Mouse (Mus musculus) lung, embryonic 14.5 days (tissue): ENCODE results near the gene Lrp3. TPM values are rescaled to one million over a fixed set of nuclear protein-coding genes. Genes with fewer than 3 reads are reported as not detected.

Source experiments
- ATAC-seq: fragments of 200-750 bp; cut with Nextera tagmentation; 2 replicates; pipeline ENCODE4 v1.8.0; 2017; ENCODE audit warnings: mild to moderate bottlenecking, moderate TSS enrichment, moderate library complexity; ENCODE audit not compliant: insufficient read depth
- DNase-seq: peaks from one replicate; pipeline ENCODE4 v3.0.0-alpha.2; 2015
- H3K27ac ChIP-seq: fragments of 300-500 bp; sonication (generic); 2 replicates; pipeline ENCODE4 v1.5.1; 2014; ENCODE audit warnings: low read depth, mild to moderate bottlenecking, moderate library complexity
- H3K27me3 ChIP-seq: fragments of 300-500 bp; sonication (generic); 2 replicates; pipeline ENCODE4 v1.6.1; 2014; ENCODE audit warnings: low read length, control low read depth; ENCODE audit not compliant: insufficient read depth
- H3K36me3 ChIP-seq: fragments of 300-500 bp; sonication (generic); 2 replicates; pipeline ENCODE4 v1.6.1; 2014; ENCODE audit warnings: control low read depth; ENCODE audit not compliant: insufficient read depth
- H3K4me1 ChIP-seq: fragments of 300-500 bp; sonication (generic); 2 replicates; pipeline ENCODE4 v1.6.1; 2014; ENCODE audit warnings: antibody characterized with exemption, control low read depth; ENCODE audit not compliant: insufficient read depth
- H3K4me2 ChIP-seq: fragments of 300-500 bp; sonication (generic); 2 replicates; pipeline ENCODE4 v1.6.1; 2014; ENCODE audit warnings: mild to moderate bottlenecking
- H3K4me3 ChIP-seq: fragments of 300-500 bp; sonication (generic); 2 replicates; pipeline ENCODE4 v1.5.1; 2014; ENCODE audit warnings: low read depth, low read length
- H3K9ac ChIP-seq: fragments of 300-500 bp; sonication (generic); 2 replicates; pipeline ENCODE4 v1.6.1; 2014
- H3K9me3 ChIP-seq: fragments of 300-500 bp; sonication (generic); 2 replicates; pipeline ENCODE4 v1.6.1; 2016; ENCODE audit warnings: low read depth, low read length, control low read depth
- CTCF ChIP-seq: IDR thresholded peaks from 2 replicates; pipeline ENCODE4 v1.5.1; 2016; ENCODE audit warnings: antibody characterized with exemption, low read depth
- WGBS: fragments of 180-500 bp; shearing (Covaris S2); extraction: QIAGEN DNeasy Blood & Tissue Kit; methylation state at CpG from one replicate; pipeline ENCODE4 v1.1.7; 2014; 5-methylcytosine and 5-hydroxymethylcytosine counted together
- polyA plus RNA-seq: library from polyadenylated mRNA; unstranded; fragments of >200 nt; fragmentation: Nextera tagmentation; extraction: Ambion mirVana; gene quantifications from 2 replicates; pipeline ENCODE4 v1.2.1, GENCODE M21; 2014

The Lrp3 gene
- polyA plus RNA-seq, 1 experiment from 2014 or later, result 11.2 TPM

- Histone ChIP-seq H3K9ac (no peak overlapping the region), H3K4me3 (no peak overlapping the region), H3K27ac (no peak overlapping the region), H3K36me3 (no peaks in the 10 kb centered on the region), H3K27me3 (peaks cover 34% of the 10 kb centered on the region), H3K4me2 (no peak overlapping the region), H3K9me3 (no peaks in the 10 kb centered on the region), H3K4me1 (peaks cover 3% of the 10 kb centered on the region; the same call in 1 of the 2 replicates)
- DNase-seq (no peak), ATAC-seq (no peak)
- 49% methylated on average over 5 of the region's 5 CpGs for WGBS
- TF ChIP-seq CTCF, result no peak
Measured at GRCm38 (mm10) chr7:35189699-35190098, 25.6 kb downstream of the Lrp3 start.

GRCm38 (mm10) chr7:35185889-35186569, 29.3 kb downstream of the Lrp3 start, which contains the start of gene Slc7a10:
Gene Slc7a10 (plus strand): TSS chr7:35186385.
- peak within 1 kb of the TSS; percentile 37 for H3K4me3 ChIP-seq
- peak within 1 kb of the TSS; percentile 29; the same call in 1 of the 2 replicates for H3K9ac ChIP-seq
- WGBS, result 1% methylated on average over 43 of the region's 43 CpGs
- H3K27ac ChIP-seq, result no peak within 1 kb of the TSS
- ATAC-seq, result peak; percentile 52; the same call in 1 of the 2 replicates
- H3K27me3 ChIP-seq, result peaks cover 36% of the 10 kb centered on the region
- H3K9me3 ChIP-seq, result peaks cover 6% of the 10 kb centered on the region
- peak within 1 kb of the TSS; percentile 69 for H3K4me2 ChIP-seq
- DNase-seq, result peak; percentile 38
- H3K4me1 ChIP-seq, result peaks cover 3% of the 10 kb centered on the region; the same call in 1 of the 2 replicates
- H3K36me3 ChIP-seq, result no peaks in the 10 kb centered on the region
- peak; percentile 11; the same call in 1 of the 2 replicates for TF ChIP-seq CTCF

DNA sequence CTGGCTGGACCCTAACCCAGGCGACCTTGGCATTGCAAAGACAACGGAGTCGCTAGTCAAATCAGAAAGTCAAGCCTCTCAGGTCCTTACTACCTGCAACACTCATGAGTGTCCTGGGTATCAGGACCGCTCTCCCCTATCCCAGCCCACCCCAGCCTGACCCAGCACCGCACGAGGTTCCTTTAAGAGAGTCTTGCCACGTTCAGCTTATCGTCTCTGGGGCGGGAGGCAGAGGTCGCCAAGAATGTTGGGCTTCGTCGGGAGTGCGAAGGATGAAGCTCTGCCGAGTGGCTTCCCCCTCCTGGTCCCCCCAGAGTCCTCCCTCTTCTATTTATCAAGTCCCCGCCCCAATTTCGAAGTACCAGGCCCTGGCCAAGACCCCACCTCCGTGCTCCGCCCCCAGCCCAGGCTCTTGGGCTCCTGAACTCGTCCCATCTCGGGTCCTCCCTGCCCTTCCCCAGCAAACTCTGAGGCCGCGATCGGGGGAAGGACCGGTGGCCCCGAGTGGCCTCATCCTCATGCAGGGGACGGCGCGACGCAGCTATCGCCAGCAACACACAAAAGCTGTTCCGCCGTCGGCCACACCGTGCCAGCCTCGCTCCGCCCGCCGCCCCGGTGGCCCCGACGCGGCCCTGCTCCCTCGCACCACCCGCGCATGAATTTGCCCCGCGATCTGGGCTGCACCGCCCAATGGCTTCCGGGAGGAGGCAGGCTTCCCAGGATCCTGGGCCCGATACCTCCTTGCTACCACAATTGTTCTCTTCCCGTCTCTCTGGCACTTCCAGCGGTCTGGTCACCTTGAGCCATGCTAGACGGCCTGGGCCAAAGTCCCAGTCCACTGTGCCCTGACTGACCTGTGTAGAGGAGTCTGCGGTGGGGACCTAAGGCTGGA, 30.2 kb downstream of the Lrp3 start:
- peak; percentile 71 for ATAC-seq
- no peak overlapping the region for H3K27ac ChIP-seq
- peaks cover 36% of the 10 kb centered on the region for H3K27me3 ChIP-seq
- peak; percentile 53 for TF ChIP-seq CTCF
- peak; percentile 60 for DNase-seq
- no peak overlapping the region; the same call in 1 of the 2 replicates for H3K9ac ChIP-seq
- peaks cover 6% of the 10 kb centered on the region for H3K9me3 ChIP-seq
- no peaks in the 10 kb centered on the region for H3K36me3 ChIP-seq
- H3K4me2 ChIP-seq, result peak overlapping the region; percentile 69
- H3K4me1 ChIP-seq, result peaks cover 3% of the 10 kb centered on the region; the same call in 1 of the 2 replicates
- WGBS, result 2% methylated on average over 54 of the region's 54 CpGs
- peak overlapping the region; percentile 37 for H3K4me3 ChIP-seq

DNA sequence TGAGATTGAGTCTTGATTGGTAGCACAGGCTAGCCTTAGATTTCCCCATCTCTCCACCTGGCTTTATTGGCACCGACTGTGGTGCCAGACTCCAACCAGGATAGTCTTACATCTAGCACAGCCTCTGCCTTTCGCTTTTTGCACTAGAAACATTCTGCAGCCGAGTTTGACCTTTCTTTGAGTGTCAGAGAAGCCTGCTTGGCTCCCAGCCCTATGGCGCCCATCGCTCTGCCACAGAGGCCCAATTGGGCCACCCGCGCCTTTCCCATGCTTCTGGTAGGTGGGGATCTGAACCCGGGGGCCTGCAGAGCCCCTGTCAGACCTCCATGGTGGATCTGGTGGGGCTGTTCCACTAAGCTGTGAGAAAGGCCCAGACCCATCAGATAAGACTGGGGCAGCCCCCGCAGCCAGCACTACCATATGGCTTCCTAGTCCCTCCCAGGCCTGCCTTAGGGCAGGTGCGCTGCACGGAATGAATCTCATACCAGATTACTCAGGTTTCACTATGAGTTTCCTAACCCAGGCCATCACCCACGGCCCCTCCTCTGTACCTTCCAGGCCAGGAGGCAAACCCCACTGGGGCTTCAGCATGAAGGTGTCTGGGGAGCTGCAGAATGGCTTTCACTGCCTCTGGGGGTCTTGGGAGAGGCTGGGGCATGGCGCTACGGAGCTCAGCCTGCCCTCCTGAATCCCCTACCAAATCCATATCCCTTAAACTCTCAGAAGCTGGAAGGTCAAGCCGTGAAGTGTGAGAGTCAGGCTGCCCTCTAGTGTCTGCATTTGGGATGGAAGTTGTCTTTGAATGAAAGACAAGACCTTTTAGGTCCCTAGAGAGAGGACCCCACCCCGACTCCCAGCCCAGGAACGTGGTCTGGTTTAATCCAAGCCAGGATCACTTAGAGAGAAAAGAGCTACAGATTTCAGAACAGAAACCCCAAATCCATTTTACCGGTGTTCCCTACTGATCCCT, 38.6 kb downstream of the Lrp3 start:
- WGBS, result 46% methylated on average over 18 of the region's 18 CpGs
- TF ChIP-seq CTCF, result peak; percentile 75
- H3K4me2 ChIP-seq, result no peak overlapping the region
- no peak overlapping the region for H3K9ac ChIP-seq
- no peaks in the 10 kb centered on the region for H3K4me1 ChIP-seq
- no peaks in the 10 kb centered on the region for H3K9me3 ChIP-seq
- H3K36me3 ChIP-seq, result no peaks in the 10 kb centered on the region
- DNase-seq (peak; percentile 83), ATAC-seq (no peak)
- no peaks in the 10 kb centered on the region for H3K27me3 ChIP-seq
- no peak overlapping the region for H3K4me3 ChIP-seq
- H3K27ac ChIP-seq, result no peak overlapping the region

- no peak overlapping the region for H3K9ac ChIP-seq
- H3K27ac ChIP-seq, result no peak overlapping the region
- no peak overlapping the region for H3K4me2 ChIP-seq
- DNase-seq (no peak), ATAC-seq (no peak)
- H3K27me3 ChIP-seq, result no peaks in the 10 kb centered on the region
- no peaks in the 10 kb centered on the region for H3K36me3 ChIP-seq
- H3K9me3 ChIP-seq, result no peaks in the 10 kb centered on the region
- no peak for TF ChIP-seq CTCF
- no peak overlapping the region for H3K4me3 ChIP-seq
- H3K4me1 ChIP-seq, result no peaks in the 10 kb centered on the region
- WGBS, result 63% methylated on average over 4 of the region's 4 CpGs
Measured at GRCm38 (mm10) chr7:35175533-35175932, 39.8 kb downstream of the Lrp3 start.

- H3K4me3 ChIP-seq, result no peak overlapping the region
- no peaks in the 10 kb centered on the region for H3K27me3 ChIP-seq
- H3K36me3 ChIP-seq, result no peaks in the 10 kb centered on the region
- H3K9me3 ChIP-seq, result no peaks in the 10 kb centered on the region
- no peak overlapping the region for H3K4me2 ChIP-seq
- H3K9ac ChIP-seq, result no peak overlapping the region
- no peak overlapping the region for H3K27ac ChIP-seq
- ATAC-seq, result no peak
- DNase-seq, result no peak
- H3K4me1 ChIP-seq, result no peaks in the 10 kb centered on the region
- 79% methylated on average over 4 of the region's 4 CpGs for WGBS
- TF ChIP-seq CTCF, result no peak
Measured at GRCm38 (mm10) chr7:35172519-35172918, 42.8 kb downstream of the Lrp3 start.
